Mouse (Mus musculus): Measurements from ENCODE around the gene Cend1. TPM values are rescaled to one million over a fixed set of nuclear protein-coding genes. Genes with fewer than 3 reads are reported as not detected.
"Not testable (repeated sequence)": the region's sequence is repeated elsewhere in the genome, so short reads cannot be mapped to it uniquely, and the experiment has no call there.

Gene Cend1
- polyA plus RNA-seq, 1 experiment from 2014 or later, result not detected

DNA sequence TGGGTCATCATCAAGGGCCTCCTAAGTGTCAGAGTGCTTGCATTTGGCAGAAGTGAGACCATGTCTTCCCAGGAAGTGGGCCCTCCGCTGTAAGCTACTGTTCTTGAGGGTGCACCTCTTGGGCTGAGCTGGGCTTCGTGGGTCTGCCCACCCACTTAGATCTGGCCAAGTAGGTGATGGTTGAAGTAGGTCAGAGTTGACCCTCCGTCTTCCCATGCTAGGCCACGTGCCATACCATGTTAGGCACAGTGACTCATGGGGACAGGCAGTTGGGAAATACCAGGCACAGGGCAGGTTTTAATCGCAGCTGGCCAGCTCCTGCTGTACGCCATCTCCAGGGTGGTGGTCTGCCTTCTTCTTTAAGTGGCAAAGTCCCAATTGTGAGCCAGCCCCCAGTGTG is 27.4 kb upstream of the Cend1 start:
- Histone ChIP-seq H3K9ac (no peak overlapping the region), H3K36me3 (replicated peaks) (peaks cover 18% of the 10 kb centered on the region), H3K4me1 (replicated peaks) (peaks cover 55% of the 10 kb centered on the region), H3K4me3 (replicated peaks) (peak overlapping the region; percentile 78; the same call in 1 of the 2 replicates), H3K27me3 (peaks cover 31% of the 10 kb centered on the region), H3K4me2 (peak overlapping the region; percentile 99), H3K9me3 (replicated peaks) (no peaks in the 10 kb centered on the region), H3K27ac (replicated peaks) (no peak overlapping the region)
- 75% methylated on average over 6 of the region's 6 CpGs for WGBS (ENCODE audit: insufficient replicate concordance)
- no peak for ATAC-seq (ENCODE audit: insufficient read depth)

DNA sequence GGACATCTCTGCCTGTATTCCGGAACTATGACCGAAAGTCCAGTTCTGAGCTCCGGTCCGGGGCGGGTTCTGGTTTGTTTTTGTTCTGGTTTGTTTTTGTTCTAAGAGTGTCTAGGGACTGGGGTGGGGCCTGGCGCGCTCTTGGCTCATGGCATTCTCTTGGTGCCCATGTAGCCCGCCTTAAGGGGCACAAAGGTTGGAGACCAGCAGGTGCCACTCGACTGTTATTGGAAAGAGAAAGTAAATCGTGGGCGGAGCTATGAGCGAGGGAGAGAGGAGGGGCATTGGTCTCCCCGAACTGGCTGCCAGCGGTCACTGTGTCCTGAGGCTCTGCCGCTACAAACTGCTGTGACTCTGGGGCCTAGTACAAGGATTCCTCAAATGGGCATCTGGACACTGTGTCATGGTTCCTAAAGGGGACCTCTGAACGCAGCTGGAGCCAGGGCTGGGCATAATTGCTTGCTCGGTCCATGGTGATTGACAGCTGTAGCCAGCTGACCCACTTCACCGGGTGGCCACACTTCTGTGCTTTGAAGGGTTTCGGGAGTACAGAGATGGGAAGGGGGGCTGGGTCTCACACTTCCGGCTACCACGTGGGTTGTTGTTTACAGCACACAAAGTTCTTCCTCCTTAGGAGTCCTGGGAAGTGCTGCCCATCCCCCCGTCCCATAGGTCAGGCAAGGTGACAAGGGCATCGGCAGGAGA is 26.5 kb upstream of the Cend1 start:
- Histone ChIP-seq H3K27ac (replicated peaks) (peak overlapping the region; percentile 89), H3K36me3 (replicated peaks) (peaks cover 28% of the 10 kb centered on the region), H3K9ac (peak overlapping the region; percentile 71), H3K4me1 (replicated peaks) (peaks cover 56% of the 10 kb centered on the region), H3K9me3 (replicated peaks) (no peaks in the 10 kb centered on the region), H3K4me2 (peak overlapping the region; percentile 99), H3K4me3 (replicated peaks) (peak overlapping the region; percentile 78), H3K27me3 (peaks cover 21% of the 10 kb centered on the region)
- peak; percentile 17 for ATAC-seq (ENCODE audit: insufficient read depth)
- 2% methylated on average over 23 of the region's 23 CpGs for WGBS (ENCODE audit: insufficient replicate concordance)

DNA sequence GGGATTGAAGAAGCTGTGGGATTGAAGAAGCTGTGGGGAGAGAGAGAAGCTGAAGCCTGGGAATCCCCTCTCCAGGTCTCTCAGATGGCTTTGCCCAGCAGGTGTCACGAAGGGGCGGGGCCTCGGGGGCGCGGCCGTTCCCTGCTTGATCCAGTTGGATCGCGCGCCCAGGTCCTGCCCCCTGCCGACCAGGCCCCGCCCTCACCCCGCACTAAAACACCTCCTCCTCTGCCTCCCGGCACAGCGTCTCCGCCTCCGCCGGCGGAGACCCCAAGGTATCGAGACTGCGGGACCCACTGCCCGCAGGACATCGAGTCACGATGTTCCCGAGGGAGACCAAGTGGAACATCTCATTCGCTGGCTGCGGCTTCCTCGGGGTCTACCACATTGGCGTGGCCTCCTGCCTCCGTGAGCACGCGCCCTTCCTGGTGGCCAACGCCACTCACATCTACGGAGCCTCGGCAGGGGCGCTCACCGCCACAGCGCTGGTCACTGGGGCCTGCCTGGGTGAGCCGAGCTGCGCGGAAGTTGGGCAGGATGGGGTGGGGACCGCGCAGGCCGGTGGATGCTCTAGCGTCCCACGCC is 25.8 kb upstream of the Cend1 start, which contains the start of gene Pnpla2:
Gene Pnpla2 (plus strand): TSS at position 232 of the 585 bp plus-strand sequence.
- Histone ChIP-seq H3K27me3 (peaks cover 14% of the 10 kb centered on the region), H3K27ac (replicated peaks) (peak within 1 kb of the TSS; percentile 89), H3K9me3 (replicated peaks) (no peaks in the 10 kb centered on the region), H3K9ac (peak within 1 kb of the TSS; percentile 71), H3K36me3 (replicated peaks) (peaks cover 35% of the 10 kb centered on the region), H3K4me1 (replicated peaks) (peaks cover 63% of the 10 kb centered on the region), H3K4me3 (replicated peaks) (peak within 1 kb of the TSS; percentile 78), H3K4me2 (peak within 1 kb of the TSS; percentile 99)
- WGBS (ENCODE audit: insufficient replicate concordance), result under 1% methylated on average over 45 of the region's 45 CpGs
- peak; percentile 88 for ATAC-seq (ENCODE audit: insufficient read depth)

DNA sequence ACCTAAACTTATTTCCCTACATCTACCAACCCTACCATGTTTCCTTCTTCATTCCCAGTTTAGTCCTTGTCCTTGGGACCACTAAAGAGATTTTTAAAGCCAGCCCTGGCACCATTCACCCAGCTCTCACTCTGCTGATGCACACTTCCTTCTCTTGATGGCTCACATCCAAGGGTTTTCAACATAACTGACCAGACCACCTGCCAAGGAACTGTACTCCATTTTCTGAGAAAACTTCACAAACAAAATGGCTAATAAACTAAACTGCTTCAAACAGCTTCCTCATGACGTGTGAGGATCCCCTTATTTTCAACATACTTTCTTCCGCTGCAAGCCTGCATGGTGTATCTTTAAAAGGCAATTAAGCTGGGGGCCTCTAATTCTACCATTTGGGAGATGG is 24.3 kb upstream of the Cend1 start:
- Histone ChIP-seq H3K4me1 (replicated peaks) (peaks cover 74% of the 10 kb centered on the region), H3K4me2 (no peak overlapping the region), H3K9ac (no peak overlapping the region), H3K27ac (replicated peaks) (0 out of 2 replicates have a peak overlapping the region, but pooled peaks have one; percentile 38), H3K27me3 (no peaks in the 10 kb centered on the region), H3K36me3 (replicated peaks) (peaks cover 38% of the 10 kb centered on the region), H3K4me3 (replicated peaks) (no peak overlapping the region), H3K9me3 (replicated peaks) (no peaks in the 10 kb centered on the region)
- 65% methylated on average over 2 of the region's 2 CpGs for WGBS (ENCODE audit: insufficient replicate concordance)
- ATAC-seq (ENCODE audit: insufficient read depth), result no peak

DNA sequence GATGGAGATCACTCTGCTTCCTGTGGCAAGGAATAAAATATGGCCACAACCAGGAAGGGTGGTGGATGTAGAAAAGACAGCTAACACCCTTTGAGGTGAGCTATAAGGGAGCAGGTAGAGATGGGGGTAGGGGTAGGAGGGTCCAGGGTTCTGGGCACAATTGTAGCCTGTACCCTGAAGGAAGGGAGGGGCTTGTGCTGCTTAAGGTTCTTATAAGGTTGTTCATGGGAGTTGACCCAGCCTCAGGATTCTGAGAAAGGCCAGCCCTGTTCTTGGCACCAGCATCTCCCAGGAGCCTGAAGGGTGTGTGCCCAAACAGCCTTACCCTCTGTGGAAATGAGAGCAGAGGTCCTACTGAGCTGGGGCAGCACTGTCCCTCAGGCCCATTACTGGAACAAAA is 22.6 kb upstream of the Cend1 start:
- H3K27ac ChIP-seq (replicated peaks), result 0 out of 2 replicates have a peak overlapping the region, but pooled peaks have one; percentile 29
- no peak overlapping the region for H3K4me2 ChIP-seq
- no peaks in the 10 kb centered on the region for H3K27me3 ChIP-seq
- peaks cover 78% of the 10 kb centered on the region for H3K4me1 ChIP-seq (replicated peaks)
- peaks cover 41% of the 10 kb centered on the region for H3K36me3 ChIP-seq (replicated peaks)
- H3K4me3 ChIP-seq (replicated peaks), result no peak overlapping the region
- H3K9me3 ChIP-seq (replicated peaks), result no peaks in the 10 kb centered on the region
- no peak for ATAC-seq (ENCODE audit: insufficient read depth)
- no peak overlapping the region for H3K9ac ChIP-seq

DNA sequence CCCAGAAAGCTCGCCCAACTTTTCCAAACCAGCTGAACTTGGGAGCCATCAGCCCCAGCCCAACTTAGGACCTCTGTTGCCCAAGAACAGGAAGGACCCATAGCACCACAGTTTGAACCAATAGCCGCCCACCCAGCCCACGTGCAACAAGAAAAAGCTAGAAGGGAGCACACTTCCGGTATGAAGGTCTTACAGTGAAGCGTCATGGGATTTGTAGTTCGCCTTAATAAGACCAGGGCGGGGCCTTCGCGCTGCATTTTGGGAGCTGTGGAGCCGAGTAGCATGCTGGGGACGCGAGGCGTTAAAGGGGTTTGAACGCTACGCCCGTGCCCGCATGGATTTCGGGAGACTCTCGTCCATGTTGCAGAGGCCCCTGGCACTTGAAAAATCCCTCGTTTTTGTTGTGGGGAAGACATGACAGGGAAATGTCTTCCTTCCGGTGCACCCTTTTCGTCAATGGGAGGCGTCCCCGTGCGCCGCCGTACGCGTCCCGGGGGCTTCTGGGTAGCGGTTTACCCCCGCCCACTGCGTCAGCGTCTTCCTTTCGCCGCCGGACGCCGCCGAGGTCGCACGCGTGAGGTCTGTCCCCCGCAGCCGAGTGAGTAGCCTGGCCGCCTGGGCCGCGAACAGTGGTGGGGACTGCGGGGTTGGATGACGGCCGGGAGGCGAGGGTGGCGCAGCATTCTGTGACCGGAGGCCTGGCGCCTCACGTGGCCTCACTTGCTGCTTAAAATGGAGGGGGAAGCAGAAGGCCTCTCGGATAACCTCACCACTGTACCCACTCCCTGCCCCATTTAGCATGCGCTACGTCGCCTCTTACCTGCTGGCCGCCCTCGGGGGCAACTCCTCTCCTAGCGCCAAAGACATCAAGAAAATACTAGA is 18.1 kb upstream of the Cend1 start, which contains the start of gene Rplp2:
Gene Rplp2 (plus strand): TSS at position 261 of the 882 bp plus-strand sequence.
- Histone ChIP-seq H3K9ac (peak within 1 kb of the TSS; percentile 80), H3K9me3 (replicated peaks) (no peaks in the 10 kb centered on the region), H3K4me2 (peak within 1 kb of the TSS; percentile 80), H3K27me3 (no peaks in the 10 kb centered on the region), H3K4me1 (replicated peaks) (peaks cover 82% of the 10 kb centered on the region), H3K36me3 (replicated peaks) (peaks cover 42% of the 10 kb centered on the region), H3K4me3 (replicated peaks) (peak within 1 kb of the TSS; percentile 77), H3K27ac (replicated peaks) (peak within 1 kb of the TSS; percentile 85)
- ATAC-seq (ENCODE audit: insufficient read depth), result peak; percentile 86
- under 1% methylated on average over 63 of the region's 63 CpGs for WGBS (ENCODE audit: insufficient replicate concordance)

DNA sequence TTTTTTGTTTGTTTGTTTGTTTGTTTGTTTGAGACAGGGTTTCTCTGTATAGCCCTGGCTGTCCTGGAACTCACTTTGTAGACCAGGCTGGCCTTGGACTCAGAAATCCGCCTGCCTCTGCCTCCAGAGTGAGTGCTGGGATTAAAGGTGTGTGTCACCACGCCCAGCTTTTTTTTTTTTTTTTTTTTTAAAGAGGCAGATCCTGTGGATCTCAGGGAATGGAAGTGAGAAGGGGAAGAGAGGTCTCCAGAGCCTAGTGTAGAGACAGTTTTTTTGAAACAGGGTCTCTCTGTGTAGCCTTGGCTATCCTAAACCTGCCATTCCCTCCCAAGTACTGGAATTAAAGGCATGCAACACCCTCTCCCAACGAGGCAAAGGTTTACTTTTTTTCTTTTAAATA is 17.1 kb upstream of the Cend1 start:
- not testable (repeated sequence) for H3K27me3 ChIP-seq; H3K9me3 ChIP-seq (replicated peaks); H3K27ac ChIP-seq (replicated peaks); ATAC-seq (ENCODE audit: insufficient read depth)
- H3K4me2 ChIP-seq, result peak overlapping the region; percentile 80
- WGBS (ENCODE audit: insufficient replicate concordance), result 70% methylated on average over 3 of the region's 3 CpGs
- H3K36me3 ChIP-seq (replicated peaks), result peaks cover 41% of the 10 kb centered on the region
- peak overlapping the region; percentile 77 for H3K4me3 ChIP-seq (replicated peaks)
- peaks cover 83% of the 10 kb centered on the region for H3K4me1 ChIP-seq (replicated peaks)
- H3K9ac ChIP-seq, result 0 out of 2 replicates have a peak overlapping the region, but pooled peaks have one; percentile 80

DNA sequence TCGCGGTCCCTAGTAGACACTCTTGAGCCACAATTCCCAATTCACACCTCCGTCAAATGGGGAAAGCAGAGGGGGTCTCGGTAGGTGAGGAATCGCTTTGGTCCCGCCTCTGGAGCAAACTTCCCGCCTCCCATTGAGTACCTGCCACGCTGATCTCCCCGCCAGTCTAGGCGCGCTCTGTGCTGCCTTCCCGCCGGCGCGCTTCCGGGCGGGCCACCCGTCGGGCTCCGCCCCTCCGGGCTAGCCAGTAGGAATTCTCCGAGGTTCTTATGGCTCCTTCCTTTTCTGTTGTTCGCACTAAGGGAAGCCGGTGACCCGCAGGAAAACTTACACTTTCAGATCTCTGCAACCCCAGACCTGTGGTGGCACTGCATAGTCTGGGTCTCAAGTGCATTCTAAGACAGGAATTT is 14.5 kb upstream of the Cend1 start, which contains the start of gene Pidd1:
Gene Pidd1 (minus strand): TSS at position 198 of the 410 bp plus-strand sequence.
- ATAC-seq (ENCODE audit: insufficient read depth), result peak; percentile 60
- Histone ChIP-seq H3K36me3 (replicated peaks) (peaks cover 41% of the 10 kb centered on the region), H3K27ac (replicated peaks) (peak within 1 kb of the TSS; percentile 82), H3K9ac (peak within 1 kb of the TSS; percentile 75), H3K4me1 (replicated peaks) (peaks cover 70% of the 10 kb centered on the region), H3K4me2 (peak within 1 kb of the TSS; percentile 94), H3K4me3 (replicated peaks) (peak within 1 kb of the TSS; percentile 68), H3K9me3 (replicated peaks) (no peaks in the 10 kb centered on the region), H3K27me3 (no peaks in the 10 kb centered on the region)
- under 1% methylated on average over 25 of the region's 25 CpGs for whole genome bisulfite sequencing (ENCODE audit: insufficient replicate concordance)

DNA sequence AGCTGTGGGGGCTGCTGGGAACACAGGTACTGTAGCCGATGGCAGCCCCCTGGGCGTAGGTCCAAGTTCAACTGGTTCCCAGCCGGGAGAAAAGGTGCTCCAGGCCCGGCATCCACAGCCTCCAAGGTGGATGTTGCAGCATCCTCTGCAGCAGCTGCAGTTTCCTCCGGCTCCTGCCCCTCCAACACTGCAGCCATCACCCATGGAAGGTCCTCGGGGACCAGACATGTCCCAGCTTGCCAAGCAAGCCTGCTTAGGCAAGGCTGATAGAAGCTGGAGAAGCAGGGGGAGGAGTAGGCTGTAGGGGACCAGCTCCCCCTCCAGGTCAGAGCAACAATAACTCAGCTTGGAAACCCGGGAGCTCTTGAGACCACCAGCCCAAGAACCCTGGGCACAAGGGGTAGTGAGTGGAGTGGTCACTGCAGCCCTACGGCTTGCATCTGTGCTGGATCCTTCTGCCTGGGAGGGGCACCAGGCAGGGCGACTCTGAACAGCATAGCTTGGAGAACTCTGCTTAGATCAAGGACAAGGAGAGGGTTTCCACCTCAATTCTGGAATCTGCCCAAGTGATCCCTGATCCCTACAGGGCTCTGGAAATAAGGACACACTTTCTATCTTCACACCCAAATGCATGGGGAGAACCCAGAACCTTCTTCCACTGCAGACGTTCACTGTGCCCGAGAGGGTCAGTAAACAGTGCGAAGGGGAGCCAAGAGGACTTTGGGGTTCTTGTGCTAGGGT is 14.0 kb upstream of the Cend1 start:
- H3K4me1 ChIP-seq (replicated peaks), result peaks cover 68% of the 10 kb centered on the region
- peak overlapping the region; percentile 94 for H3K4me2 ChIP-seq
- no peak; the same call in none of the 2 replicates for ATAC-seq (ENCODE audit: insufficient read depth)
- H3K36me3 ChIP-seq (replicated peaks), result peaks cover 42% of the 10 kb centered on the region
- H3K27me3 ChIP-seq, result no peaks in the 10 kb centered on the region
- peak overlapping the region; percentile 75 for H3K9ac ChIP-seq
- H3K4me3 ChIP-seq (replicated peaks), result peak overlapping the region; percentile 68
- WGBS (ENCODE audit: insufficient replicate concordance), result 20% methylated on average over 12 of the region's 12 CpGs
- H3K9me3 ChIP-seq (replicated peaks), result no peaks in the 10 kb centered on the region
- peak overlapping the region; percentile 82 for H3K27ac ChIP-seq (replicated peaks)

DNA sequence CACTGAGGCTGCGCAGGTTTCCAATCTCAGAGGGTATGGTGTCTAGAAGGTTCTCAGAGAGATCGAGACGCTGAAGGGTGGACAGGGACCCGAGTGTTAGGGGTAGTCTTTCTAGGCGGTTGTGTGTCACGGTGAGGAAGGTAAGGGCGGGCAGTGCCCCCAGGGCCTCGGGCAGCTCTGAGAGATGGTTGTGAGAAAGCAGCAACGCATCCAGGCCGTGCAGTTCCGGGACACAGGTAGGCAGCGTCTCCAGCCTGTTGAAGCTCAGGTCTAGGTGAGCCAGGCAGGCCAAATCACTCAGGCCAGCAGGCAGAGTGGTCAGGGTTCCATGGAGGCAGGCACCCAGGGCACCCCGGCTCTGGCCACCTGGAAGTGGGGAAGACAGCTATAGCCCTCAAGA is 12.9 kb upstream of the Cend1 start:
- Histone ChIP-seq H3K27me3 (no peaks in the 10 kb centered on the region), H3K27ac (replicated peaks) (peak overlapping the region; percentile 82; the same call in 1 of the 2 replicates), H3K36me3 (replicated peaks) (peaks cover 47% of the 10 kb centered on the region), H3K4me1 (replicated peaks) (peaks cover 74% of the 10 kb centered on the region), H3K4me2 (peak overlapping the region; percentile 94), H3K9ac (peak overlapping the region; percentile 75), H3K9me3 (replicated peaks) (no peaks in the 10 kb centered on the region), H3K4me3 (replicated peaks) (peak overlapping the region; percentile 68)
- WGBS (ENCODE audit: insufficient replicate concordance), result 86% methylated on average over 13 of the region's 13 CpGs
- no peak for ATAC-seq (ENCODE audit: insufficient read depth)
